Mouse (Mus musculus) adrenal gland, postnatal 10 days (tissue): ENCODE results near the gene Tmem207. TPM values are rescaled to one million over a fixed set of nuclear protein-coding genes. Genes with fewer than 3 reads are reported as not detected.

Experiments used
- DNase-seq: peaks from one replicate; pipeline ENCODE4 v3.0.0; 2021; ENCODE audit warnings: mixed read lengths
- total RNA-seq, 2 experiments: library from RNA; stranded (reverse); gene quantifications; 2 replicates each; pipeline ENCODE4 v1.2.3; 2021

Gene Tmem207
- total RNA-seq, 2 experiments from 2014 or later: not detected

DNA sequence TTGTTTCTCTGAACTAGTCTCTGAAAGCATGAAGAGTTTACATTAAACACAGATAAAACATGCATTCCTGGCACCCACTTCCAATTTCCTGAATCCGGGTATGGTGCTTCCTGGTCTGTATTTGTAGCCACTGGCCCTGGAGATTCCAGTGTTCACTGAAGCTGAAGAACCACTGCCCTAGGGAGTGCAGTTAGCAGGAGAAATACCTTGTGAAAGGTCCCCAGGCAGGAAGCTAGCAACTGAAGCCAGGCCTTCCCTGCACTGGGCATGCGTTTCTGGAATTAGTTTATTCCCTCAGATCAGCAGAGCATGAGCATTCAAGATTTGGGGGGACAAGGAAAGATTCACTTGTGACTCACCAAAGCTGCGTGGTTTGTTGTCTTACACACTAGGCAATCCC is 72.4 kb downstream of the Tmem207 start:
- no peak for DNase-seq

Other genes starting within 250 kb of the Tmem207 start
- 10 to 100 TPM; 21.3 to 32.7 TPM for gene Cldn1, start 154.9 kb downstream of the Tmem207 start, total RNA-seq
- not detected for gene Cldn16, start 63.6 kb downstream of the Tmem207 start, total RNA-seq
- gene Il1rap, start 54.9 kb upstream of the Tmem207 start, total RNA-seq: 10 to 100 TPM; 12.1 to 16.9 TPM